Comparison of ENCODE assay signal across 9 mouse cellular contexts in genomic region chr11:96341701-96342575, GRCm38 (mm10). TPM values are rescaled to one million over a fixed set of nuclear protein-coding genes. Genes with fewer than 3 reads are reported as not detected.
DNase-seq lines count a peak whose midpoint lies in the region; TF ChIP-seq lines count a peak whose summit lies in the region.
"Had no signal": no experiment of that assay in that cellular context is flagged by ENCODE, and none has a peak within 500 bp of the region (broad histone marks: within the 10 kb centered on the region; RNA-seq: fewer than 3 reads in every experiment).

No protein-coding gene starts in this region.

- no peaks in the 10 kb centered on the region for H3K4me1 ChIP-seq in heart, adult 2 months (ENCODE audit: control insufficient read depth, insufficient read depth, low read length)

- H3K9ac ChIP-seq in heart, adult 2 months (ENCODE audit: low read depth, low read length): peak overlapping the region; percentile 83

- H3K4me2 ChIP-seq in myocyte (ENCODE audit: low read depth): peak overlapping the region; percentile 44

- no peaks in the 10 kb centered on the region for H3K36me3 ChIP-seq in heart, adult 2 months (ENCODE audit: control insufficient read depth, insufficient read depth, low read length)
- no peaks in the 10 kb centered on the region for H3K36me3 ChIP-seq in myocyte (ENCODE audit: control insufficient read depth, insufficient read depth)
- H3K36me3 ChIP-seq: G1E had no signal

- H3K79me2 ChIP-seq in heart, adult 2 months (replicated peaks; ENCODE audit: control insufficient read depth, insufficient read depth, low read length): no peaks in the 10 kb centered on the region
- no peaks in the 10 kb centered on the region for H3K79me2 ChIP-seq in myocyte (ENCODE audit: control insufficient read depth, insufficient read depth)

- H3K4me3 ChIP-seq in heart, adult 2 months: peak overlapping the region; percentile 47
- no peak overlapping the region for H3K4me3 ChIP-seq in myocyte

- no peak for TF ChIP-seq EP300 in heart, adult 2 months (IDR thresholded peaks at IDR 0.05; ENCODE audit: insufficient read depth, low read depth, low read length)

- H3K27me3 ChIP-seq in heart, adult 2 months (ENCODE audit: control insufficient read depth, insufficient read depth, low read length): peaks cover 21% of the 10 kb centered on the region
- peaks cover 81% of the 10 kb centered on the region for H3K27me3 ChIP-seq in myocyte (ENCODE audit: control insufficient read depth, insufficient read depth, insufficient read length)

- WGBS in heart, adult 2 months: 2% methylated on average over 40 of the region's 40 CpGs

- no peak overlapping the region for H3ac ChIP-seq in myocyte (ENCODE audit: control insufficient read depth, insufficient read length)

- peak; percentile 53 to 61 for DNase-seq in heart, adult 18-20 months
- no peak for DNase-seq in heart, adult 8-10 months (ENCODE audit: low spot score)
- peak; percentile 59 to 67 for DNase-seq in heart, adult 2 months
- peak; percentile 73 for DNase-seq in kidney, adult 9 months
- no peak for DNase-seq in T-cell, adult 2 months (ENCODE audit: low spot score)
- no peak for DNase-seq in retina, postnatal 1 day
- DNase-seq in gastrocnemius, adult 18-20 months (ENCODE audit: low spot score): no peak

- intact Hi-C loops in heart, adult 2 months (cut with DNase I): loop anchor here (1.0 kb wide), 1 partner anchor 28 kb away; no protein-coding TSS in a partner anchor

- TF ChIP-seq CTCF in heart, adult 2 months (IDR thresholded peaks at IDR 0.05): 0 out of 2 replicates have a peak, but pooled peaks have one; percentile 4

- H3K27ac ChIP-seq in heart, adult 2 months: peak overlapping the region; percentile 75

- TF ChIP-seq POLR2A in heart, adult 2 months (IDR thresholded peaks at IDR 0.05; ENCODE audit: insufficient read depth, low read depth, low read length): no peak
- TF ChIP-seq POLR2A in myocyte (IDR thresholded peaks at IDR 0.05; ENCODE audit: insufficient read length, low read depth): no peak

TF ChIP-seq in myocyte, 11 proteins besides CTCF, POLR2A, EP300 and RAD21:
- TF ChIP-seq E2F4 (IDR thresholded peaks at IDR 0.05; ENCODE audit: insufficient read depth) (no peak), REST (IDR thresholded peaks at IDR 0.05; ENCODE audit: insufficient read depth, insufficient read length) (no peak), TCF3 (IDR thresholded peaks at IDR 0.05; ENCODE audit: insufficient read length, low read depth) (no peak)

RNA-seq across cellular contexts. Expression of gene Hoxb2, which starts 8.4 kb away (rescaled TPM):
- total RNA-seq in heart, adult 18-20 months (2021): under 1 TPM; 0.46 to 0.62 TPM
- under 1 TPM; 0.38 to 0.80 (median 0.64) TPM for total RNA-seq in heart, adult 8-10 months (2022)
- total RNA-seq in heart, adult 2 months (2021): under 1 TPM; 0.23 to 0.68 TPM
- 0.91 and 1.4 TPM in 2 replicates for polyA plus RNA-seq in heart, adult 2 months (2012; rRNA removed)
- polyA plus RNA-seq in myocyte (2012; fragmentation: generic; extraction: Trizol): not detected
- total RNA-seq in gastrocnemius, adult 18-20 months (2021): not detected
- polyA plus RNA-seq: G1E had no signal

RNA-seq across cellular contexts. Expression of gene Hoxb3, which starts 18.8 kb away (rescaled TPM):
- under 1 TPM; 0.12 to 0.57 TPM for total RNA-seq in heart, adult 18-20 months (2021)
- under 1 TPM; 0.25 to 0.37 (median 0.30) TPM for total RNA-seq in heart, adult 8-10 months (2022)
- under 1 TPM; 0.23 to 0.30 TPM for total RNA-seq in heart, adult 2 months (2021)
- 0.64 and 0.82 TPM in 2 replicates for polyA plus RNA-seq in heart, adult 2 months (2012; rRNA removed)
- not detected for polyA plus RNA-seq in myocyte (2012; fragmentation: generic; extraction: Trizol)
- under 1 TPM; 0.21 to 0.39 TPM for total RNA-seq in gastrocnemius, adult 18-20 months (2021)

RNA-seq across cellular contexts. Expression of gene Hoxb1, which starts 23.6 kb away (rescaled TPM):
- total RNA-seq in heart, adult 18-20 months (2021): not detected
- total RNA-seq in heart, adult 8-10 months (2022): not detected
- not detected for total RNA-seq in heart, adult 2 months (2021)
- polyA plus RNA-seq in heart, adult 2 months (2012; rRNA removed): not detected in 2 replicates
- polyA plus RNA-seq in myocyte (2012; fragmentation: generic; extraction: Trizol): not detected
- not detected for total RNA-seq in gastrocnemius, adult 18-20 months (2021)
- polyA plus RNA-seq: G1E had no signal

RNA-seq across cellular contexts. Expression of gene Hoxb4, which starts 23.9 kb away (rescaled TPM):
- total RNA-seq in heart, adult 18-20 months (2021): under 1 TPM; 0.62 to 0.64 TPM
- total RNA-seq in heart, adult 8-10 months (2022): under 1 TPM; 0.35 to 0.63 (median 0.53) TPM
- under 1 TPM; 0.63 to 0.75 TPM for total RNA-seq in heart, adult 2 months (2021)
- polyA plus RNA-seq in heart, adult 2 months (2012; rRNA removed): 1.00 and 1.1 TPM in 2 replicates
- polyA plus RNA-seq in myocyte (2012; fragmentation: generic; extraction: Trizol): not detected
- total RNA-seq in gastrocnemius, adult 18-20 months (2021): under 1 TPM; 0.16 to 0.31 TPM
- total RNA-seq: G1E had no signal

RNA-seq across cellular contexts. Expression of gene Hoxb5, which starts 38.8 kb away (rescaled TPM):
- under 1 TPM; 0.12 to 0.21 TPM for total RNA-seq in heart, adult 18-20 months (2021)
- total RNA-seq in heart, adult 8-10 months (2022): under 1 TPM in 1 of 4 experiments, not detected in 3; 0.11 TPM
- under 1 TPM in 1 of 2 experiments, not detected in 1; 0.18 TPM for total RNA-seq in heart, adult 2 months (2021)
- 0.20 and 0.23 TPM in 2 replicates for polyA plus RNA-seq in heart, adult 2 months (2012; rRNA removed)
- not detected for polyA plus RNA-seq in myocyte (2012; fragmentation: generic; extraction: Trizol)
- total RNA-seq in gastrocnemius, adult 18-20 months (2021): under 1 TPM; 0.09 to 0.14 TPM

Comparison
In these comparisons a context has a peak if more than half of its experiments do, and no peak if none do; other contexts are left out.
1. DNase-seq: peak in heart, adult 18-20 months (2 of 2), heart, adult 2 months (2 of 2) and kidney, adult 9 months (single experiment); none in heart, adult 8-10 months (single experiment), T-cell, adult 2 months (single experiment), retina, postnatal 1 day (single experiment) and gastrocnemius, adult 18-20 months (single experiment).